Mouse (Mus musculus): ENCODE measurements around the gene Kcnk6.
"Not testable (repeated sequence)": the region's sequence is repeated elsewhere in the genome, so short reads cannot be mapped to it uniquely, and the experiment has no call there.

Gene Kcnk6

GRCm38 (mm10) chr7:29211415-29212198 lies 20.7 kb downstream of the Kcnk6 start:
- DNase-seq (ENCODE audit: low spot score in 2 of 2) = peak; percentile 34 to 50

GRCm38 (mm10) chr7:29211013-29211412 lies 21.3 kb downstream of the Kcnk6 start:
- not testable (repeated sequence) for DNase-seq (ENCODE audit: low spot score in 2 of 2)

GRCm38 (mm10) chr7:29202577-29202976 lies 29.7 kb downstream of the Kcnk6 start:
- DNase-seq (ENCODE audit: low spot score in 2 of 2) = no peak

GRCm38 (mm10) chr7:29194230-29194629 lies 38.1 kb downstream of the Kcnk6 start:
- DNase-seq (ENCODE audit: low spot score in 2 of 2) = not testable (repeated sequence)

- DNase-seq (ENCODE audit: low spot score in 2 of 2) = not testable (repeated sequence)
Observed at GRCm38 (mm10) chr7:29181323-29181722, 51.0 kb downstream of the Kcnk6 start.

GRCm38 (mm10) chr7:29180854-29181236 lies 51.5 kb downstream of the Kcnk6 start:
- no peak for DNase-seq (ENCODE audit: low spot score in 2 of 2)

GRCm38 (mm10) chr7:29180077-29180853 lies 52.0 kb downstream of the Kcnk6 start, which contains the start of gene Psmd8:
TSS of gene Psmd8 (minus strand) at chr7:29180701.
- DNase-seq (ENCODE audit: low spot score in 2 of 2) = peak; percentile 86 to 90

GRCm38 (mm10) chr7:29179323-29179722 lies 53.0 kb downstream of the Kcnk6 start:
- no peak for DNase-seq (ENCODE audit: low spot score in 2 of 2)

GRCm38 (mm10) chr7:29178106-29178505 lies 54.2 kb downstream of the Kcnk6 start:
- DNase-seq (ENCODE audit: low spot score in 2 of 2) = no peak

GRCm38 (mm10) chr7:29172390-29173016 lies 59.8 kb downstream of the Kcnk6 start:
- DNase-seq (ENCODE audit: low spot score in 2 of 2) = no peak

All from frontal cortex, postnatal 25 days (tissue).